Mouse (Mus musculus) urinary bladder, postnatal 25 days (tissue): ENCODE data around the gene Olfr845.

Experiments used
- DNase-seq: peaks from one replicate; pipeline ENCODE4 v3.0.0; 2022; ENCODE audit warnings: low spot score

Gene Olfr845

DNA sequence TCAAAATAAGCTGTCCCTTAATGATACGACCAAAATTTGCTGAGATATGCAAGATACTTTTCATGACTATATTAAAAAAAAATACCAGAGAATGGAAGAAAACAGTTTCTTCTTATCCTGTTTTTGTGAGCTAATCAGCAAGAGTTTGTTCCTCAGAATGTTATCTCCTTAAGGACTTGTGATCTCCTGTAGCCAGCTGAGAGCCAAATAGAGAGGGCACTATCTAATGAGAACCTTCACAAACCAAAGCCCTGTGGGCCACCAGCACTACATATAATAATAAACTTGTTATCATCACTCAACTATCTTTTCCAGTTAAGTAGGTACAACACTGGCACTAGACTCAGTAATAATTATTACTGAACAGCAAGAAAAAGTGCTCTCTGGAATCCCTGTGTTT, at the start of gene Olfr845:
Olfr845 (plus strand) TSS at position 301 of the 400 bp plus-strand sequence.
- no peak for DNase-seq

DNA sequence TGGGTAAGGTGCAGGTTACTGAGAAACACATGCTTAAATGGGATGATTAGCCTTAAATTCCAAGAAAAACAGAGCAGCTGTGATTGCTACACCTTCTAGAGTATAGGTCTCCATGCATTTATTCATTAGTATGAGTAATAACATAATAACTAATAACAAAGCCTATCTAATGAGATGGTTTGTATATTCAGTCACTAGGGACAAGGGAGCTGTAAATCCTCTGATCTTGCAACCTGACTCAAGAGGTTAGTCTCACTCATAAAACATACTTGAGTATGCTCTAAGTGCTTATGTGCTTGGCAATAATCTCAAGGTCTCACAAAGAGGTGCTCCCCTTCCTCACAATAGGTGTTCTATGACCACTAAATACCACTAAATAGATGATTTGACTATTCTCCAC, 20.2 kb upstream of the Olfr845 start, which contains the start of gene Olfr844:
Olfr844 (plus strand) TSS at position 301 of the 400 bp plus-strand sequence.
- no peak for DNase-seq

DNA sequence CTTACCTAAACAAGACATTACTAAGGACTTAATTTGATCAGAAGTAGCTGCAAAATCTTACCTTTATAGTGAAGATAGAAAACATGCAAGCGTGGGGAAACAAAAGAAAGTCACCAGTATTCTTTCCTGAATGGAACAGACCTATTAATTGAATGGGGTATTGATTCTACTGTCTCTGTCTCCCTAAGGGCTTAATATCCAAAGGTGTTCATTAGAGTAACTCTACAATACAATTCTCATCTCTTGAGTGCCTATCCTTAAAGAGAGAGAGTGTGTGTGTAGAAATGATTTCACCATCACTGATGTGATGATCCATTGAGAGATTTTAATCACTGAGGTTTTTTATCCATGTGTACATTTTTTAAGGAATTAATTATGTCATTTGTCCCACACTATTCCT, 27.6 kb downstream of the Olfr845 start, which contains the start of gene Olfr846:
Olfr846 (minus strand) TSS at position 101 of the 400 bp plus-strand sequence.
- DNase-seq, result no peak

DNA sequence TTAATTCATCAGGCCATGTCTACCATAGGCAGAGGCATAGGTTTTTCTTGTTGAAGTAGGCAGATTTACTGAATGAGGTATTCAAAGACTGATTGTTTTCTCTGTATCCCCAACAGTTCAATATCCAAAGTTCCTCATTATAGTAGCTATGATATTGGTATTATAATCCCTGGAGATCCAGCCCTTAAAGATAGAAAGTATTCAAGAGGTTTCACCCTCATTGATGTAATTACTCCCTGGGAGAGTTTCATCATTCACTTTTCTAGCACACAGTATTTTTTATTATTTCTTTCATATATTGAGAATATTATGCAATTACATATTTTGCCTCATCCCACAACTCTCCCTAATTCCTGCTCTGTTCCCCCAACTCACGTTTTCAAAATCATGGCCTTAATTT, 42.3 kb downstream of the Olfr845 start, which contains the start of gene Olfr847:
Olfr847 (minus strand) TSS at position 101 of the 400 bp plus-strand sequence.
- DNase-seq, result no peak
